Mouse (Mus musculus) lung, adult 2 months (tissue): Measurements from ENCODE around the gene Snrpe.

ENCODE experiments used
- CTCF ChIP-seq: fragments of 200-500 bp; IDR thresholded peaks from 2 replicates; pipeline ENCODE4 v1.5.1; 2011; ENCODE audit warnings: mild to moderate bottlenecking, low read length, control low read depth; ENCODE audit not compliant: insufficient read depth
- POLR2A ChIP-seq: fragments of 200-500 bp; IDR thresholded peaks from 2 replicates; pipeline ENCODE4 v1.6.1; 2011; ENCODE audit warnings: low read depth, mild to moderate bottlenecking, control low read depth, low read length, borderline replicate concordance; ENCODE audit errors: extremely low read depth

DNA sequence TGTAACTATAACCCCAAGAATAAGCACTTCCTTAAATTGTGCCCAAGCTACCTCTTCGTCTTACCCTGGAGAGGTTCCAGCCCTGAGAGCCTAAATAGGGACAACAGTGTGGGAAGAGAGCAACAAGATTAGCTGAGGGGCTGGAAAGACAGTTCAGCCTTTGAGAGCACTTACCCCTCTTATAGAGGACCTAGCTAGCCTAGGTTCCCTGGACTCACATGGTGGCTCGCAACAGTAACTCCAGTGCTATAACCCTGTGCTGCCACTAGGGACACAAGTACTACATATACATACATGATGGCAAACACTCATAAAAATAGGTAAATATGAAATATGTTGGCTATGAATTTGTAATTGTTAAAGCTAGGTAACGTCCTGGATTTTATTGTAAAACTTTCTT is 3.7 kb upstream of the Snrpe start:
- TF ChIP-seq CTCF = no peak
- no peak for TF ChIP-seq POLR2A
